Mouse (Mus musculus): ENCODE data around the gene Sec14l4. TPM values are rescaled to one million over a fixed set of nuclear protein-coding genes. Genes with fewer than 3 reads are reported as not detected.

The Sec14l4 gene
- polyA plus RNA-seq, 1 experiment from 2014 or later = not detected

- H3K9ac ChIP-seq (ENCODE audit: low read depth, low read length) = no peak overlapping the region
- ATAC-seq (replicated peaks; ENCODE audit: insufficient number of reproducible peaks, low FRiP score, low TSS enrichment) = no peak
- H3K4me1 ChIP-seq (ENCODE audit: control insufficient read depth, insufficient read depth, low read length) = no peaks in the 10 kb centered on the region
- H3K36me3 ChIP-seq (ENCODE audit: control insufficient read depth, insufficient read depth, low read length) = no peaks in the 10 kb centered on the region
- H3K4me3 ChIP-seq (ENCODE audit: low read depth, low read length) = no peak overlapping the region
- H3K4me2 ChIP-seq = no peak overlapping the region
- no peaks in the 10 kb centered on the region; the same call in 1 of the 2 replicates for H3K9me3 ChIP-seq (replicated peaks; ENCODE audit: control insufficient read depth, low read length)
- H3K27ac ChIP-seq (ENCODE audit: low read depth, low read length) = no peak overlapping the region
- 82% methylated on average over 4 of the region's 4 CpGs for WGBS (ENCODE audit: insufficient replicate concordance)
- H3K27me3 ChIP-seq (ENCODE audit: control insufficient read depth, insufficient read depth, low read length) = peaks cover 18% of the 10 kb centered on the region
Observed at GRCm38 (mm10) chr11:4034169-4034568, 2.9 kb downstream of the Sec14l4 start.

- Histone ChIP-seq H3K9me3 (replicated peaks; ENCODE audit: control insufficient read depth, low read length) (no peaks in the 10 kb centered on the region), H3K9ac (ENCODE audit: low read depth, low read length) (no peak overlapping the region), H3K27ac (ENCODE audit: low read depth, low read length) (no peak overlapping the region), H3K4me2 (no peak overlapping the region), H3K4me1 (ENCODE audit: control insufficient read depth, insufficient read depth, low read length) (no peaks in the 10 kb centered on the region), H3K36me3 (ENCODE audit: control insufficient read depth, insufficient read depth, low read length) (no peaks in the 10 kb centered on the region), H3K27me3 (ENCODE audit: control insufficient read depth, insufficient read depth, low read length) (peaks cover 18% of the 10 kb centered on the region), H3K4me3 (ENCODE audit: low read depth, low read length) (no peak overlapping the region)
- 61% methylated on average over 18 of the region's 18 CpGs for WGBS (ENCODE audit: insufficient replicate concordance)
- ATAC-seq (replicated peaks; ENCODE audit: insufficient number of reproducible peaks, low FRiP score, low TSS enrichment) = no peak
Observed at GRCm38 (mm10) chr11:4035116-4035892, 4.0 kb downstream of the Sec14l4 start.

- ATAC-seq (replicated peaks; ENCODE audit: insufficient number of reproducible peaks, low FRiP score, low TSS enrichment) = no peak
- Histone ChIP-seq H3K4me3 (ENCODE audit: low read depth, low read length) (no peak overlapping the region), H3K4me2 (no peak overlapping the region), H3K27ac (ENCODE audit: low read depth, low read length) (no peak overlapping the region), H3K4me1 (ENCODE audit: control insufficient read depth, insufficient read depth, low read length) (no peaks in the 10 kb centered on the region), H3K36me3 (ENCODE audit: control insufficient read depth, insufficient read depth, low read length) (no peaks in the 10 kb centered on the region), H3K9ac (ENCODE audit: low read depth, low read length) (no peak overlapping the region), H3K27me3 (ENCODE audit: control insufficient read depth, insufficient read depth, low read length) (peaks cover 15% of the 10 kb centered on the region), H3K9me3 (replicated peaks; ENCODE audit: control insufficient read depth, low read length) (no peaks in the 10 kb centered on the region)
- 82% methylated on average over 6 of the region's 6 CpGs for WGBS (ENCODE audit: insufficient replicate concordance)
Observed at GRCm38 (mm10) chr11:4035916-4036315, 4.7 kb downstream of the Sec14l4 start.

- no peaks in the 10 kb centered on the region for H3K4me1 ChIP-seq (ENCODE audit: control insufficient read depth, insufficient read depth, low read length)
- H3K27ac ChIP-seq (ENCODE audit: low read depth, low read length) = no peak overlapping the region
- ATAC-seq (replicated peaks; ENCODE audit: insufficient number of reproducible peaks, low FRiP score, low TSS enrichment) = no peak
- H3K4me2 ChIP-seq = no peak overlapping the region
- WGBS (ENCODE audit: insufficient replicate concordance) = 57% methylated on average over 9 of the region's 9 CpGs
- H3K36me3 ChIP-seq (ENCODE audit: control insufficient read depth, insufficient read depth, low read length) = no peaks in the 10 kb centered on the region
- no peak overlapping the region for H3K9ac ChIP-seq (ENCODE audit: low read depth, low read length)
- H3K4me3 ChIP-seq (ENCODE audit: low read depth, low read length) = no peak overlapping the region
- no peaks in the 10 kb centered on the region for H3K9me3 ChIP-seq (replicated peaks; ENCODE audit: control insufficient read depth, low read length)
- H3K27me3 ChIP-seq (ENCODE audit: control insufficient read depth, insufficient read depth, low read length) = peaks cover 11% of the 10 kb centered on the region
Observed at GRCm38 (mm10) chr11:4036365-4037084, 5.3 kb downstream of the Sec14l4 start.

GRCm38 (mm10) chr11:4039951-4040350, 8.7 kb downstream of the Sec14l4 start:
- ATAC-seq (replicated peaks; ENCODE audit: insufficient number of reproducible peaks, low FRiP score, low TSS enrichment) = no peak
- H3K27me3 ChIP-seq (ENCODE audit: control insufficient read depth, insufficient read depth, low read length) = no peaks in the 10 kb centered on the region
- H3K4me3 ChIP-seq (ENCODE audit: low read depth, low read length) = no peak overlapping the region
- no peak overlapping the region for H3K27ac ChIP-seq (ENCODE audit: low read depth, low read length)
- H3K4me2 ChIP-seq = no peak overlapping the region
- no peaks in the 10 kb centered on the region for H3K36me3 ChIP-seq (ENCODE audit: control insufficient read depth, insufficient read depth, low read length)
- H3K9ac ChIP-seq (ENCODE audit: low read depth, low read length) = no peak overlapping the region
- 89% methylated on average over 4 of the region's 4 CpGs for WGBS (ENCODE audit: insufficient replicate concordance)
- no peaks in the 10 kb centered on the region for H3K4me1 ChIP-seq (ENCODE audit: control insufficient read depth, insufficient read depth, low read length)
- no peaks in the 10 kb centered on the region for H3K9me3 ChIP-seq (replicated peaks; ENCODE audit: control insufficient read depth, low read length)

GRCm38 (mm10) chr11:4041123-4041625, 9.9 kb downstream of the Sec14l4 start:
- no peak overlapping the region for H3K27ac ChIP-seq (ENCODE audit: low read depth, low read length)
- no peak for ATAC-seq (replicated peaks; ENCODE audit: insufficient number of reproducible peaks, low FRiP score, low TSS enrichment)
- H3K36me3 ChIP-seq (ENCODE audit: control insufficient read depth, insufficient read depth, low read length) = no peaks in the 10 kb centered on the region
- no peaks in the 10 kb centered on the region for H3K4me1 ChIP-seq (ENCODE audit: control insufficient read depth, insufficient read depth, low read length)
- no peak overlapping the region for H3K4me2 ChIP-seq
- H3K9ac ChIP-seq (ENCODE audit: low read depth, low read length) = no peak overlapping the region
- no peaks in the 10 kb centered on the region for H3K27me3 ChIP-seq (ENCODE audit: control insufficient read depth, insufficient read depth, low read length)
- no peaks in the 10 kb centered on the region for H3K9me3 ChIP-seq (replicated peaks; ENCODE audit: control insufficient read depth, low read length)
- no peak overlapping the region for H3K4me3 ChIP-seq (ENCODE audit: low read depth, low read length)
- 70% methylated on average over 6 of the region's 6 CpGs for WGBS (ENCODE audit: insufficient replicate concordance)

GRCm38 (mm10) chr11:4043081-4043480, 11.8 kb downstream of the Sec14l4 start:
- no peaks in the 10 kb centered on the region for H3K9me3 ChIP-seq (replicated peaks; ENCODE audit: control insufficient read depth, low read length)
- H3K27ac ChIP-seq (ENCODE audit: low read depth, low read length) = no peak overlapping the region
- no peak for ATAC-seq (replicated peaks; ENCODE audit: insufficient number of reproducible peaks, low FRiP score, low TSS enrichment)
- 84% methylated on average over 7 of the region's 7 CpGs for WGBS (ENCODE audit: insufficient replicate concordance)
- no peak overlapping the region for H3K4me2 ChIP-seq
- H3K9ac ChIP-seq (ENCODE audit: low read depth, low read length) = no peak overlapping the region
- H3K4me1 ChIP-seq (ENCODE audit: control insufficient read depth, insufficient read depth, low read length) = no peaks in the 10 kb centered on the region
- H3K4me3 ChIP-seq (ENCODE audit: low read depth, low read length) = no peak overlapping the region
- no peaks in the 10 kb centered on the region for H3K36me3 ChIP-seq (ENCODE audit: control insufficient read depth, insufficient read depth, low read length)
- H3K27me3 ChIP-seq (ENCODE audit: control insufficient read depth, insufficient read depth, low read length) = no peaks in the 10 kb centered on the region

- WGBS (ENCODE audit: insufficient replicate concordance) = 69% methylated on average over 5 of the region's 5 CpGs
- Histone ChIP-seq H3K9ac (ENCODE audit: low read depth, low read length) (no peak overlapping the region), H3K9me3 (replicated peaks; ENCODE audit: control insufficient read depth, low read length) (peaks cover 4% of the 10 kb centered on the region; the same call in 1 of the 2 replicates), H3K4me1 (ENCODE audit: control insufficient read depth, insufficient read depth, low read length) (no peaks in the 10 kb centered on the region), H3K27me3 (ENCODE audit: control insufficient read depth, insufficient read depth, low read length) (no peaks in the 10 kb centered on the region), H3K36me3 (ENCODE audit: control insufficient read depth, insufficient read depth, low read length) (no peaks in the 10 kb centered on the region), H3K4me2 (no peak overlapping the region), H3K27ac (ENCODE audit: low read depth, low read length) (no peak overlapping the region), H3K4me3 (ENCODE audit: low read depth, low read length) (no peak overlapping the region)
- ATAC-seq (replicated peaks; ENCODE audit: insufficient number of reproducible peaks, low FRiP score, low TSS enrichment) = no peak
Observed at GRCm38 (mm10) chr11:4046526-4046925, 15.3 kb downstream of the Sec14l4 start.
